Mouse (Mus musculus) fibroblast of lung, adult 2 months (primary cell): ENCODE measurements at regions not wholly inside any gene's neighbourhood (a gene's known extent, or its start where the extent isn't known, plus 50 kb on each side); places are given as distances from the start of the nearest gene placed in this dataset.

Source experiments
- DNase-seq: peaks from one replicate; pipeline ENCODE4 v3.0.0-alpha.2; 2011; ENCODE audit warnings: low read depth

- no peak for DNase-seq
Measured at GRCm38 (mm10) chr13:112171940-112172715, 116.1 kb upstream of the Ankrd55 start.

GRCm38 (mm10) chr13:112173973-112174372, 114.3 kb upstream of the Ankrd55 start:
- no peak for DNase-seq

GRCm38 (mm10) chr13:112178031-112178430, 110.2 kb upstream of the Ankrd55 start:
- DNase-seq, result no peak

GRCm38 (mm10) chr13:112183996-112184395, 104.3 kb upstream of the Ankrd55 start:
- no peak for DNase-seq

- no peak for DNase-seq
Measured at GRCm38 (mm10) chr13:112185116-112185515, 103.1 kb upstream of the Ankrd55 start.

- DNase-seq, result no peak
Measured at GRCm38 (mm10) chr13:112187226-112187625, 101.0 kb upstream of the Ankrd55 start.

- peak; percentile 40 for DNase-seq
Measured at GRCm38 (mm10) chr13:112188313-112188712, 99.9 kb upstream of the Ankrd55 start.

GRCm38 (mm10) chr13:112188741-112189476, 99.3 kb upstream of the Ankrd55 start:
- no peak for DNase-seq

GRCm38 (mm10) chr13:112189605-112190004, 98.6 kb upstream of the Ankrd55 start:
- no peak for DNase-seq

GRCm38 (mm10) chr13:112192192-112192905, 95.9 kb upstream of the Ankrd55 start:
- no peak for DNase-seq

- no peak for DNase-seq
Measured at GRCm38 (mm10) chr13:112193676-112194075, 94.6 kb upstream of the Ankrd55 start.

- DNase-seq, result no peak
Measured at GRCm38 (mm10) chr13:112194991-112195390, 93.3 kb upstream of the Ankrd55 start.

- no peak for DNase-seq
Measured at GRCm38 (mm10) chr13:112196789-112197188, 91.5 kb upstream of the Ankrd55 start.

- DNase-seq, result no peak
Measured at GRCm38 (mm10) chr13:112203721-112204120, 84.5 kb upstream of the Ankrd55 start.

GRCm38 (mm10) chr13:112204204-112204603, 84.0 kb upstream of the Ankrd55 start:
- no peak for DNase-seq

GRCm38 (mm10) chr13:112204813-112205212, 83.4 kb upstream of the Ankrd55 start:
- no peak for DNase-seq

GRCm38 (mm10) chr13:112207617-112208235, 80.5 kb upstream of the Ankrd55 start:
- DNase-seq, result no peak

- no peak for DNase-seq
Measured at GRCm38 (mm10) chr13:112211841-112212240, 76.4 kb upstream of the Ankrd55 start.

- DNase-seq, result no peak
Measured at GRCm38 (mm10) chr13:112212391-112212790, 75.9 kb upstream of the Ankrd55 start.

- DNase-seq, result no peak
Measured at GRCm38 (mm10) chr13:112213652-112214081, 74.6 kb upstream of the Ankrd55 start.

GRCm38 (mm10) chr13:112216084-112216483, 72.2 kb upstream of the Ankrd55 start:
- DNase-seq, result no peak

- DNase-seq, result no peak
Measured at GRCm38 (mm10) chr13:112218389-112218788, 69.9 kb upstream of the Ankrd55 start.
